Mouse (Mus musculus) midbrain, postnatal 0 days (tissue): ENCODE data around the gene Tmem38b. TPM values are rescaled to one million over a fixed set of nuclear protein-coding genes. Genes with fewer than 3 reads are reported as not detected.

ENCODE experiments used
- ATAC-seq: fragments of 200-750 bp; cut with Nextera tagmentation; 2 replicates; pipeline ENCODE4 v1.8.0; 2017; ENCODE audit warnings: moderate number of reproducible peaks, mild to moderate bottlenecking, moderate TSS enrichment, moderate library complexity; ENCODE audit not compliant: low FRiP score
- DNase-seq: peaks from one replicate; pipeline ENCODE4 v3.0.0-alpha.2; 2015; ENCODE audit warnings: low spot score
- H3K27ac ChIP-seq: fragments of 300-500 bp; sonication (generic); 2 replicates; pipeline ENCODE4 v1.5.1; 2014; ENCODE audit warnings: low read depth, mild to moderate bottlenecking, low read length, mixed read lengths
- H3K27me3 ChIP-seq: fragments of 300-500 bp; sonication (generic); 2 replicates; pipeline ENCODE4 v1.6.1; 2014; ENCODE audit warnings: low read length, control low read depth, mixed read lengths; ENCODE audit not compliant: insufficient read depth
- H3K36me3 ChIP-seq: fragments of 300-500 bp; sonication (generic); 2 replicates; pipeline ENCODE4 v1.6.1; 2014; ENCODE audit warnings: low read length, control low read depth, mixed read lengths; ENCODE audit not compliant: insufficient read depth
- H3K4me1 ChIP-seq: fragments of 300-500 bp; sonication (generic); 2 replicates; pipeline ENCODE4 v1.6.1; 2014; ENCODE audit warnings: mild to moderate bottlenecking, control low read depth, antibody characterized with exemption, low read length, mixed read lengths; ENCODE audit not compliant: insufficient read depth
- H3K4me2 ChIP-seq: fragments of 300-500 bp; sonication (generic); 2 replicates; pipeline ENCODE4 v1.6.1; 2014; ENCODE audit warnings: low read depth, mild to moderate bottlenecking, low read length, mixed read lengths; ENCODE audit not compliant: poor library complexity, severe bottlenecking
- H3K4me3 ChIP-seq: fragments of 300-500 bp; sonication (generic); 2 replicates; pipeline ENCODE4 v1.5.1; 2014; ENCODE audit warnings: low read depth, mild to moderate bottlenecking, low read length, moderate library complexity
- H3K9ac ChIP-seq: fragments of 300-500 bp; sonication (generic); replicated peaks from 2 replicates; pipeline ENCODE4 v1.6.1; 2014; ENCODE audit warnings: mild to moderate bottlenecking, low read length, moderate library complexity, mixed read lengths; ENCODE audit not compliant: poor library complexity, severe bottlenecking
- H3K9me3 ChIP-seq: fragments of 300-500 bp; sonication (generic); 2 replicates; pipeline ENCODE4 v1.6.1; 2016; ENCODE audit warnings: low read length, control low read depth
- CTCF ChIP-seq: IDR thresholded peaks from 2 replicates; pipeline ENCODE4 v1.5.1; 2016; ENCODE audit warnings: antibody characterized with exemption, mild to moderate bottlenecking
- WGBS: fragments of 180-500 bp; shearing (Covaris S2); extraction: QIAGEN DNeasy Blood & Tissue Kit; methylation state at CpG from one replicate; pipeline ENCODE4 v1.1.7; 2014; 5-methylcytosine and 5-hydroxymethylcytosine counted together
- polyA plus RNA-seq: library from polyadenylated mRNA; unstranded; fragments of >200 nt; fragmentation: Nextera tagmentation; extraction: Ambion mirVana; gene quantifications from 2 replicates; pipeline ENCODE4 v1.2.1, GENCODE M21; 2015
- total RNA-seq: library from RNA; depleted of rRNA; stranded (reverse); fragments of >200 nt; gene quantifications from 2 replicates; pipeline ENCODE4 v1.2.3, GENCODE M21; 2014; rRNA removed

Gene Tmem38b
- total and polyA plus RNA-seq, 2 experiments from 2014 or later: 3.2 to 6.4 TPM

DNA sequence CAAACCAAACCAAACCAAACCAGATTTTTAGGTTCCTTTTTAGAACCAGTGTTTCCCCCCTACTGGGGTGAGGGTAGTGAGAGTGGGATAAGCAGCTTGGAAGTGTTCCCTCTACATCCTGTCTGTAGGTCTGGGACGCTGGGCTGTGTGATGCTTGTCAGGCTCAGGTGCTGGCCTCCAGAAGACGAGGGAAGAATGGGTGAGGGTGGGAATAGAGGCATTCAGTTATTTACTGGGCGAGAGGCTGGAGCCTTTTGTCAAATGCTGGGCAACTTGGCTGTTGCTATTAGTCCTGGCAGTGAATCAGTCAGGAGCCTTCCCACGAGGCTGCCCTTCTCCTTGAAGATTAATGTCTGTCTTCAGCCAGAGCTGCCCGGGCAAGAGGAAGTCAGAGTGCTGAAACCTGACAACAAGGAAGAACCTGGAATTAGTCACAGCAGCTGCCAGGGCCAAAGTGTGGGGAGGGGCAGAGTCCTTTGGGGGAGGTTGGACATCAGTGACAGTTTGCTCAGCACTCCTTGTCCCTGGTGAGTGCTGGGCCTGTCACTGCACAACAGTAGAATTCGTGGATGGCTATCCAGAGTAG is 74.6 kb downstream of the Tmem38b start:
- no peaks in the 10 kb centered on the region for H3K27me3 ChIP-seq
- TF ChIP-seq CTCF: no peak
- H3K9me3 ChIP-seq: no peaks in the 10 kb centered on the region
- H3K36me3 ChIP-seq: no peaks in the 10 kb centered on the region
- H3K4me2 ChIP-seq: no peak overlapping the region
- no peak overlapping the region for H3K27ac ChIP-seq
- WGBS: 49% methylated on average over 6 of the region's 6 CpGs
- no peak overlapping the region for H3K4me3 ChIP-seq
- DNase-seq (peak; percentile 50), ATAC-seq (no peak)
- no peaks in the 10 kb centered on the region for H3K4me1 ChIP-seq
- no peak overlapping the region for H3K9ac ChIP-seq

DNA sequence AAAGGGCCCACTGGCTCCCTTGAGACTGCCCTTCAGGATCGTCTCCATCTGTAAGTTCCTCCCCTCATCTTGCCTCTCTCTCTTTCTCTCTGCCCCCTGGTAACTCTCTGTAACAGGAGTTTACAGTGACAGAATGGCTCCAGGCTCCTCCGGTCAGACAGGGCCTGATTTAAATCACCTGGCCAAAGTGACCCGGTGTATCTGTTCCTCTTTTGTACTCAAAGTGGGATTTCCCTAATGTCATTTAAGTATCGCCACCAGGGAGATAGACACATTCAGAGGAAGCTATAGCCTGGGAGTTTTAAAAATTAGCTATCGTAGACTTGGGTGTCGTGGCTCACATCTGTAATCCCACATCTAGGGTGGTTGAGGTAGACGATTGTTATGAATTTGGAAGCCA is 78.5 kb downstream of the Tmem38b start:
- no peaks in the 10 kb centered on the region for H3K9me3 ChIP-seq
- H3K4me3 ChIP-seq: no peak overlapping the region
- ATAC-seq (no peak), DNase-seq (no peak)
- no peak for TF ChIP-seq CTCF
- no peak overlapping the region for H3K9ac ChIP-seq
- H3K27ac ChIP-seq: no peak overlapping the region
- 87% methylated on average over 7 of the region's 7 CpGs for WGBS
- H3K4me1 ChIP-seq: no peaks in the 10 kb centered on the region
- no peaks in the 10 kb centered on the region for H3K27me3 ChIP-seq
- no peaks in the 10 kb centered on the region for H3K36me3 ChIP-seq
- H3K4me2 ChIP-seq: no peak overlapping the region

DNA sequence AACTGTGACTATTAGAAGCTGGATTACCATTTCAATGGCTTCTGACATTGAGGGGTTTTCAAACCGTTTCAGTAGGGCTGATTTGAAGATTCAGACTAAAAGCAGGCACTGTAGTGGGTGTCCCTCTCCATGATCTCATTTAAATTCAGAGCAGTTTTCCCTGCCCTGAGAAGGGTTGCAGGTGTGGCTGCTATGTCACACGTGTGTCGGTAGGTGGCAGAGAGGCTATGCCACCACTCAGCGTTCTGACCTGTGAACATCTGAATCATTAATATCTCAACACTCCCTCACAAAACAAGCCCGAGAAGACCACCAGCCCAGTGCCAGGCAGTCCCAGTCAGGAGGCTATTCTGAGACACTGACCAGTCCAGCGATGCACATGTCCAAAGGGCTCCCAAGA is 79.7 kb downstream of the Tmem38b start:
- Histone ChIP-seq H3K9me3 (no peaks in the 10 kb centered on the region), H3K9ac (no peak overlapping the region), H3K4me2 (no peak overlapping the region), H3K36me3 (no peaks in the 10 kb centered on the region), H3K27me3 (no peaks in the 10 kb centered on the region), H3K4me3 (no peak overlapping the region), H3K4me1 (no peaks in the 10 kb centered on the region), H3K27ac (no peak overlapping the region)
- DNase-seq (peak; percentile 19), ATAC-seq (no peak)
- 31% methylated on average over 6 of the region's 6 CpGs for WGBS
- peak; percentile 66 for TF ChIP-seq CTCF

DNA sequence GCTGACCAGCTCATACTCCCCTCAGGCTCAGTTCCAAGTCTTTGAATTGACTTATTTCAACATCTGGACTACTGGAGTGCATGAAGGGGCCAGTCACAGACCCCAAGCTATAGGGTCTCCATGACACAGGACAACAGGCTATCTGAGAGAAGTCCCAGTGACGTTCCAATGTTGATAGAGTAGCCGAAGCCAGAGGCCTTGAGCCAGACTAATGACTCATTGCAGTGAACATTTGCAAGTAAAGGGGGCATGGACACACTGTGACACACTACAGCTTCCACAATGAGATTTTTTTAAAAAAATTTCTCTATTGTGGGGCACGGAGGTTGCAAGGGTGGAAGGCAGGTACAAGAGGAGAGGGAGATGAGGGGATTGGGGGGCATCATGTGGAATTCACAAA is 81.2 kb downstream of the Tmem38b start:
- H3K4me2 ChIP-seq: no peak overlapping the region
- H3K4me1 ChIP-seq: no peaks in the 10 kb centered on the region
- ATAC-seq: no peak
- H3K27ac ChIP-seq: no peak overlapping the region
- H3K4me3 ChIP-seq: no peak overlapping the region
- no peak for DNase-seq
- H3K27me3 ChIP-seq: no peaks in the 10 kb centered on the region
- no peak overlapping the region for H3K9ac ChIP-seq
- TF ChIP-seq CTCF: no peak
- H3K36me3 ChIP-seq: no peaks in the 10 kb centered on the region
- WGBS: 90% methylated on average over 3 of the region's 3 CpGs
- no peaks in the 10 kb centered on the region for H3K9me3 ChIP-seq

Other genes with a start within 250 kb of the Tmem38b start
- 25.3 and 38.6 TPM in 2 replicates for gene Fsd1l, start 194.6 kb upstream of the Tmem38b start, total RNA-seq
- gene Fsd1l, start 194.6 kb upstream of the Tmem38b start, polyA plus RNA-seq: 16.8 and 23.8 TPM in 2 replicates
- 16.6 and 19.0 TPM in 2 replicates for gene Fktn, start 112.0 kb upstream of the Tmem38b start, total RNA-seq
- gene Fktn, start 112.0 kb upstream of the Tmem38b start, polyA plus RNA-seq: 14.5 and 18.8 TPM in 2 replicates
- gene Tal2, start 46.3 kb upstream of the Tmem38b start, total RNA-seq: 0.94 and 1.3 TPM in 2 replicates
- gene Tal2, start 46.3 kb upstream of the Tmem38b start, polyA plus RNA-seq: 0.33 and 0.38 TPM in 2 replicates